Mouse (Mus musculus) left cerebral cortex, postnatal 25 days (tissue): ENCODE results near the gene Tmem246. TPM values are rescaled to one million over a fixed set of nuclear protein-coding genes. Genes with fewer than 3 reads are reported as not detected.
A peak's percentile ranks its signal among the peaks of the same experiment; 100 is the strongest.

Experiments
- DNase-seq, 2 experiments: peaks; one replicate each; pipeline ENCODE4 v3.0.0; 2022; ENCODE audit warnings: low spot score in 2 of 2, mixed read lengths in 1 of 2
- intact Hi-C: fragments of 180-260 bp; cut with DNase I; formaldehyde crosslinking; loops from one replicate; pipeline ENCODE4 v1.15.1; 2025
- total RNA-seq, 2 experiments: library from RNA; stranded (reverse); gene quantifications; 2 replicates each; pipeline ENCODE4 v1.2.3; 2021

The Tmem246 gene
- total RNA-seq, 2 experiments from 2014 or later: 63.8 to 66.7 TPM

DNA sequence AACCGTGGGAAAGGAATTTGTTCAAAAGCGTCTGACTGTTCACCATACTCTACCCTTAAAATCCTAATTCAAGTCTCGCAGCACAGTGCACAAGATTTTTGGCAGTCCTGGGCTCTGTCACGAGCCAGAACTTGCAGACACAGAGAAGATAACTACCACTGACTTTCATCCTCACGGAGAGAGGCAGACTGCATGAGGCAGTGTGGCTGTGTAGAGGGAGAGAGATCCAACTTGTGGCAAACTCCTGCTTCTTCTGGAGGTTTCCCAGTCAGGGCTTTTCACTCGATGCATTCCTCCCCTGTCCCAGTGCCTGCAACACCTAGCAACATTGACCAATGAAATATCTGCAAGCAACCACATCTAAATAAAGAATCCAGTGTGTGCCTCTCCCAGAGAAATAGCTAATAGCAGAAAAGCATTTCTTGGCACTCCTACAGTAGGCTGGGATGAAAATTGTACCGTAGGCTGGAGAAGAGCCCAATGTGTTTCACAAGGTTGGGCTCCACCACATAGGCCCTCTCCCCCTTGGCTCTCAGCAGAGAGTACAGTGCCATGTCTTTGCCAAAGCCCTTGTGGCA lies 12.1 kb downstream of the Tmem246 start:
- peak in 1 of 2 experiments; percentile 16 for DNase-seq
- intact Hi-C loops: no loop called here

DNA sequence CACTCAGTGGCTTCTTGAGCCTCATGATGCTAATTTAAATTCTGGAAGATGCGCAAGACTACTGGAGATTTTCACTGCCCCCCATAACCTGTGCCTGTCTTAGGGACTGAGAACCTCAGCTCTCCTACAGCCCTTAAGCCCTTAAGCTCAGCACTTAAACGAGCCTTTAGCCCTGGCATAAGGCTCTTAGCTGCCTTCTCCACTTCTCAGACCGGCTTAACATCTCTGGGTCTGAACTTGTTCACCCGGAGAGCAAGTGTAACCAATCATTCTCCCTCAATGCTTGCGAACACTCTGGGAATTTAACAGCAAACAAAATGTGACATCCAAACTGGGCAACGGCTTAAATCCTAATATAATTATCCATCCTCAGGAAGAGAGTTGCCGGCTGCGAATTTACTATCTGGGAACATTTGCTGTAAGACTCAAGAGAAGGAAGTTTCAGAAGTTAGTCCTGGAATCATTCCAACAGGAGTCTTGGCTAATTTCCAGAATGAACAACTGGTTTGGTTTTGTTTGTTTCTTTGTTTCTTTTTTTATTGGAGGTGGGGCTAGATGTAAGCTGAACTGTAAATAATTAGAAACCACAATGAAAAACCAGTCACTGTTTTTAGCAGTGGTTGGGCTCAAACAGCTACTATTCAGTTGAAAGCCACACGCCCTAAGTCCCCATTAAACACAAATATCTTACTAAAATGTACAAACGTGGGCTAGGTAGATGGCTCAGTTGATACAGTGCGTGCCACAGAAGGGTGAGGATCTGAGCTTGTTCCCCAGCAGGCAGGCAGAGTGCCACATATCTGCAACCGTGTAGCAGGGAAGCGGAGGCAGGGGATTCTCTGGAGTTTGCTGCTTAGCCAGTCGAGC lies 13.5 kb downstream of the Tmem246 start:
- intact Hi-C loops: no loop called here
- DNase-seq: no peak

DNA sequence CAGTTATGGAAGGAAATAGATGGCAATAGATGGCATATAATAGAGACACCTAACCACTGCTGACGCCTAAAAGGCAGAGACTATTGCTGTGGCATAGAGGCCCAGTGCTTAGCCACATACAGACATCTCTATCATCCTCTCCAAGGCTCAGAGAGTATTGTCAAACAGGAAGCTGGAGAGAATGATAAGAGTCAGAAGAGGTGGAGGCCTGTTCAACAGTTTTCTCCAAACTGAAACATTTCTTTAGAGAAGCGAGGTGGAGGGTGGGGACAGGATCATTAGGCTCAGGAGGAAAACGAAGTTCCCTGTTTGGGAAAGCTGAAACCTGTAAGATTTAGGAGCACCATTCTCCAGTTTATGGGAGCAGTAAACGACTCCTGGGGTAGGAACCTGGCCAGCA lies 16.4 kb downstream of the Tmem246 start:
- no peak for DNase-seq
- intact Hi-C loops: no loop called here

DNA sequence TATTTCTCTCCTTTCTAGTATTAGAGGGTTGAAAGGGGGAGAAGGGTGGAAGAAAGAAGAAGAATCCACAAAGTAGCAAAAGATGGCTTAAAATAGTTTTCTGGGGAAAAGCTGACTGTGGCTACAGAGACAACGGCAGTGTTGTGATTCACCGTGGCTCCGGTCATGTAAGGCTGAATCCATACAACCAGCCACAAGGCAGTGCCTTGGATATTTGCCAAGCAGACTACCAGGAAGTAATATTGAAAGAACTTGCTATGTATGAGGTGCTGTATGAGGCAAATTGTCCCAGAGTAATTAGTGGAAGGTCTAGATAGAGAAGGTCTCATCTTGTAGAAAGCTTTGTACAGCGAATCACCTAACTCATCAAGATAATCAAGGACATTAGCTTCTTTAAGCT lies 25.5 kb downstream of the Tmem246 start:
- no peak for DNase-seq

DNA sequence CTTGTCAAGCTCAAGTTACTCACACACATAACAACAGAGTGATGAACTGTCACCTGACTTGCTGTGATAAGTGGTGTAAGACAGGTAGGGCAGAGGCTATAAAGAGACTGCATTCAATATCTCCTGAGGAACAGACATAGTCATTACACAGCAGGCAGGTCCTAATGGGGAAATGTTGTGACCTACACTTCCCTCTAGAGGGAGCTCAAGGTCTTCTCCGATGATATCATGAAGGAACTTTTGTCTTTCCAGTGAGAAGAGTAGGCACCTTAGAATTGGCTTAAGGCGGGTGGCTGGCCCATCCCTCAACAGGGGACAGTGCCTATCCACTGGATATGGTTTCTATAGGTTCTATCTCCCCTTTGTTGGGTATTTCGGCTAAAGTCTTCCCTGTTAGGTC lies 30.1 kb downstream of the Tmem246 start:
- intact Hi-C loops: loop anchor here (1.0 kb wide), 1 partner anchor 60 kb away; no protein-coding TSS in a partner anchor
- peak; percentile 70 to 87 for DNase-seq

More for the DNA sequence above, 25.5 kb downstream of the Tmem246 start:
- intact Hi-C loops: no loop called here

DNA sequence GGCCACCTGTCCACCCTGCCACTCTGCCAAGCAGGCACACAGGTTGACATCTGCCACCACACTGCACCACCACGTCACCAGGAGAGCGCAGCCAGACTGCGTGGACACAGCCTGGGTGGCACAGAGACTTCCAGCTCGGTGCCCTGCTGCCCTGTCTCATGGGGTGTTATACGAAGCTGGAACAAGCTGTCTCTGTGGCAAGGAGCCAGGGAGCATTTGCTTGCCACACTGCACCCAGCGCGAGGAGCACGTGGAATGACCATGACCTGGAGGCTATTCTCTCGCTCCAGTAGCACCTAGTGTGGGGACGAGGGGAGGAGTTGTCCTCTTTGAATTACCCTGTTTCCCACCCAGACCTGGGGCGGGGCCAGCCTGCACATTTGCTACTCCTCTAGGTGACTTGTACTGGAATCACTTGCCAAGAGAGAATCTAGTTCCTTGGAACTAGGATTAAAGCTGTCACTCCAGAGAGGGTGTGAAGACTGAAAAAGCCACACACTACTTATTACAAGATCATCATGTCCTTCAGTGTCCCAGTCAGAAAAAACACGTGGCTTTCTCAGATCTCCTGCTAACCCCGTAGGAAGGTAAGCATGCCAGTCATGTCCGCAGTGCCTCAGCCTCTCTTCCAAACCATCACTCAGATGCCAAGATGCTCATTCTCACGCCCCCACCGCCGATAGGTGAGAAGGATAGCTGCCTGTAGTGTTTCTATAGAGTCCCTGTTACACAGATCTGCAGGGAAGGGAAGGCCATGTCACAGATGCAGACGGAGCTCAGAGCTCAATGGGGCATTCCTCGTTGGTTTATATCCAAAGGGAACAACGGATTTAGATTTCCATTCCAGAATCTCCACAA lies 37.5 kb downstream of the Tmem246 start:
- peak; percentile 35 to 43 for DNase-seq
- intact Hi-C loops: no loop called here

DNA sequence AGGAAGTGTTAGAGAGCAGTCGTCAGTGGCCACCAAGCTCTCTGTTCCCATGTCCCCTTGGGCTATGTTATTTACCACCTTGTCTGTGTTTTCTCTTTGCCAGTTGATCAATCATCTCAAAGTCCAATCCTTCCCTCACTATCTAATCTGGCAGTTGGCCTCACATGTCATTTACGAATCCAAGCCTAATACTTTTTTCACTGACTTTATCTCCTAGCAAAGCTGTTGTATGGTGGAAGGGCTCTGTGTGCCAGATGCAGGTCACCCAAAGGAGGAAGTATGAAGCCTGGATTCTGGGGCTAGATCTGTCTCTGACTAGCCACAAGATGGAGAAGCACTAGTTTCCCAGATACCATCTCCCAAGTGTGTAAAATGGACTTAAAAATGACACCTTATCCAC lies 39.5 kb downstream of the Tmem246 start:
- DNase-seq: no peak
- intact Hi-C loops: no loop called here

DNA sequence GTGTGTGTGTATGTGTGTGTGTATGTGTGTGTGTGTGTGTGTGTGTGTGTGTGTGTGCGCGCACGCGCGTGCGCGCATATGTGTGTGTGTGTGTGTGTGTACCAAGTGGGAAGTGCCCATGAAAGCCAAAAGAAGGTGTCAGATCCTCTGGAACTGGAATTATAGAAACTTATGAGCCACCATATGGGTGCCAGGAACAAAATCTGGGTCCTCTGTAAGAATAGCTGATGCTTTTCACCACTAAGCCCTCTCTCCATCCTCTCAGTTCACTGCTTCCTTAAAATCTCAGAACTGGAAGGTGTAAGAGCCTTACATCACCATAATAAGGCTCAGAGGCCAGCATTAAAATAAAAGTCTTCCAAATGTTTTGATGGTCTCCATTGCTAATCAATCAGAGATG lies 40.3 kb downstream of the Tmem246 start:
- DNase-seq: peak in 1 of 2 experiments; percentile 43
- intact Hi-C loops: loop anchor here (2.0 kb wide), 1 partner anchor 35 kb away; no protein-coding TSS in a partner anchor

DNA sequence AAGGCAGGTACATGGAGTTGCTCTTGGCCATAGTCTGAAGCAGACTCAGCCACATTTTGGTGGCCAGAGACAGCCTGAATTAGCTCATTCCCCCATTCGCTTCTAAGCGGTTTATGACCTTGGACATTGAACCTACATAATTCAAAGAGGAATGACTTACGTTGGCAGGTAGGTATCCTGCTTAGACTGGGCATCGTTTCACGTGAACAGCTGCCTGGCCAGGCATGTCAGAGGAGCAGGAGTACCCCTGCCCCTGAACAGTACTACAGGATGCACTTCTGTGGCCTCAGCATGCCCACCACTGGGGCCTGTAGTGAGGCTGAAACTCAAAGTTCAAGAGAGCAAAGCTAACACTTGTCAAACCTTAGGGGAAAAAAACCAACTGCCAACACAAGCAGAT lies 44.3 kb downstream of the Tmem246 start:
- DNase-seq: no peak
- intact Hi-C loops: no loop called here

DNA sequence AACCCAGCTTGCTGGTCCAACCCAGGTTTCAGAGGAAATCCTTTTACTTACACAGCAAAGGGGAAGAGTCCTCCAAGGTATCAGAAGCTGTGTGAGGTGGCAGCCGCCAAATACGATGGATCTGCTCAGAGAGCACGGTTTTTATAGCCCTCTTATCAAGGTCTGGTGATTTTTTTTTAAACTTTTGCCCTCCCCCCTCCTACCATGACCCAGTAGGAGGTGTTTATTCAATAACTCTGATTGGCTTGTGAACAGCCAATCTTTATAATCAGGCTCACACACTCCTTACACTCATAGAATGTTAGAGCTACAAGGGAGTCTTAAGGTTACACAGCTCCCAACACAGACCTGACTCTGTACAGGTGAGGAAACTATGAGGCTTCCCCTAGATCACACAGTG lies 48.3 kb downstream of the Tmem246 start, which contains the start of gene Aldob:
Aldob (minus strand) TSS at position 164 of the 400 bp plus-strand sequence.
- intact Hi-C loops: no loop called here
- DNase-seq: no peak

DNA sequence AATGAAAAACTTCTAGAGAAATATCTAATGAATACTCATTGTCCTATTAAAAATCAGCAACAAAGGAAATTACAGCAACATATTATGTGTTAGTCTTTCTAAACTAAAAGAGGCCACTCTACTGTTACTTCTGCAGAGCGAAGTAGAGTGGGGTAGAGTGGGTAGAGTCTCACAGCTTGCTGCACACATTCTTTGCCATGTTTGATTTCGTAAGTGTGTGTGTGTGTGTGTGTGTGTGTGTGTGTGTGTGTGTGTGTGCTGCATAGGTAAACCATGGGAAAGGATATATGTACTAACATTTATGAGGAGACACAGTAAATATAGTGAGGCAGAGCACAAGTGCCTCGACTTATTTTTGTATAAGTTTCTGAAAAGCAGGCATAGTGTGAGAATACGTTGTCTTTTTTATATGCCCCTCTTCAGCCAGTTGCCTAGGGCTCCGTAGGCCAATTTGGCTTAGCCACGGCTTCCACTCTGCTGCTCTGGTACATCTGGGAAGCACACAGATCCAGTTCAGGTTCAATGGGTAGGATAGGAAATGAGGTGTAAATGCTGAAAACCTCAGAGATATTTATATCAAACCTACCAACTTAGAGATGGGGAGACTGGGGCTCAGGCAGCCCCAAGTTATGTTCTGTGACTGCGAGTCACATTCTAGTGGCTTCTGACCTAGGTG lies 50.0 kb downstream of the Tmem246 start:
- intact Hi-C loops: no loop called here
- DNase-seq: no peak

DNA sequence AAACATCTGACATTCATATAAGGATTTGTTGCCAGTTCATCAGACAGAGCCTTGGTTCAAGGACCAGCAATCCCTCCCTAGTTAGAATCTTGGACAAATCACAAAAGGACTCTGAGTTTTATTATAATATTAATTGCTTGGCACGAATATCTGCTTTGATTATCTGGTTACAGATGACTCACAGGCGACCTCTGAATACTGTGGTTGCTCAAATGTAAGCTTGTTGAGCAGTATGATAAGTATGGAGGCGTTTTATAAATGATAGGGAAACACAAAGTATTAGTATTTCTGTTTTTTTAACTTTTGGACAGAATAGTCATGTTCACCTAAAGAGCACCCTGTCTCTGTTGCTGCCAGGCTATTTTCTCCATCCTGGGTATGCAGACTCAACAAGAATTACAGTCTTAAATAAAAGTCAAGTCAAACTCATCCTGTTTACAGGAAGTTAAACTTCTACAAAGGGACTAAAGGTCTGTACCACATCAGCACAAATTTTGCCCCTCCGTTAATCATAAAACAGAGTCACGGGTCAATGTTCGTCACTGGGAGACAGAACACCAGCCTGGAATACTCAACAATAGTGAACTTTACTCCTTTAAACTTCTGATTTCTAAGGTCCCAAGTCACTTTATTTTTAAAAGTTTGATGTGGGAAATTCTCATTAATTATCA lies 50.7 kb downstream of the Tmem246 start:
- DNase-seq: no peak
- intact Hi-C loops: no loop called here

DNA sequence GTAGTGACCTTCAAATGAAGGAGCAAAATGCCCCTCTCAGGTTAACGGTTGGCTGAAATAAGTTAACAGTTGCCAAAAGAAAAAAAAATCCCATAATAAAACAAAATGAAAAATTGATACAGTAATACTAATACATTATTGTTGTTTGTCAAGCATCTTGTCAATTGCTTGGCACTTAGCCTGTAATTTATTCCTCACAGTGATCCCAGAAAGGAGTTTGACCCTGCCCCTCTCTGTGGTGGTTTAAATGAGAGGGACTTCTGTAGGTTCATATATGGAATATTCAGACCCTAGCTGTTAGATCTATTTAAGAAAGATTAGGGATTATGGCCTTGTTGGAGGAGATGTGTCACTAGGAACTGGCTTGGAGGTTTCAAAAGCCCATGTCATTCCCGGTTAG lies 51.6 kb downstream of the Tmem246 start:
- no peak for DNase-seq
- intact Hi-C loops: no loop called here

DNA sequence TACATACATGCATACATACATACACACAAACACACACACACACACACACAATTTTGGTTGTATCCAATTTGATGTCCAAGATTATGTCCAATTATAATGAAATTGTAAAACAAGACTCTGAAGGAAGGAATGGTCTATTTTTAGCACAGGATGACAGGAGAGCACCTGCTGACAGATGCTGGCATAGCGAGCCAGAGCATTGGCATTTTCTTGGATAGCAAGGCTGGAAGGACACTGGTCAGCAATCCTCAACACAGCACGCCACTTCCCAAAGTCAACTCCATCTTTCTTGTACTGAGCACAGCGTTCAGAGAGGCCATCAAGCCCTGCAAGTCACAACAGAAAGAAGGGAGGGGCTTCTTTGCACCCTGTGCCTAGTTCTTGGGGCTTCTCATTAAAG lies 56.7 kb downstream of the Tmem246 start:
- no peak for DNase-seq
- intact Hi-C loops: no loop called here

DNA sequence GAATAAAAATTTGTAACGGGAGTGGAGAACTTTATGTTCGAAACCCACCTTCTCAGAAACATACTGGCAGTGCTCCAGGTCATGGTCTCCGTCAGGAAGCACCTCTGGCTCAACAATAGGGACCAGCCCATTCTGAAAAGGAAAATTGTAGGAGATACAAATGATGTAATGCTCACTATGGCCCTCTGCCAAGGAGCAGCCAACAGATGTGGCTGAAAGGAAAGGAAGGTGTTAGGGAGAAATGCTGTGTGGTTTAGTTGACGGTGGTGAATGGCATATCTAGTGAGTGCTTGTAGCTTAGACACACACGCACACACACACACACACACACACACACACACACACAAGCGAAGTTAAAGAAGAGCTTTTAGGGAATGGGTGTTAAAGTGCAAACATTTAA lies 58.0 kb downstream of the Tmem246 start:
- intact Hi-C loops: no loop called here
- peak in 1 of 2 experiments; percentile 10 for DNase-seq

DNA sequence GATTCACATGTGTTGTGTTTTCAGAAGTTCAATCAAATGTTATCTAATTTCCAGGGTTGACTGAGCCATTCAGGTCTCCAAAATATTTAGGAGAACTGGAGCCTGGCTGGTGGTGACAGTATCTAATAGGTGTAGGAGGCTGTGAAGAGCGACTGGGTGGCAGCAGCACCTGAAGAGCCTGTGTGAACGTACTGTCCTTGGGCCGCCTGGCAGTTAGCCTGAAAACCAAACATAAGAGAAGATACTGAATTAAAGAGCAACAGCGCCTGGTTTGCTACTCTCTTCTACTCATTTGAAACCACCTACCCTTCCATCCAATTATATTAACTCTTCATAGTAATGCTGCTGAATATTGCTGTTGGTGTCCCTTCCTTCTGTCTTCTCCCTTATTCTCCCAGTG lies 61.0 kb downstream of the Tmem246 start:
- DNase-seq: no peak
- intact Hi-C loops: no loop called here

DNA sequence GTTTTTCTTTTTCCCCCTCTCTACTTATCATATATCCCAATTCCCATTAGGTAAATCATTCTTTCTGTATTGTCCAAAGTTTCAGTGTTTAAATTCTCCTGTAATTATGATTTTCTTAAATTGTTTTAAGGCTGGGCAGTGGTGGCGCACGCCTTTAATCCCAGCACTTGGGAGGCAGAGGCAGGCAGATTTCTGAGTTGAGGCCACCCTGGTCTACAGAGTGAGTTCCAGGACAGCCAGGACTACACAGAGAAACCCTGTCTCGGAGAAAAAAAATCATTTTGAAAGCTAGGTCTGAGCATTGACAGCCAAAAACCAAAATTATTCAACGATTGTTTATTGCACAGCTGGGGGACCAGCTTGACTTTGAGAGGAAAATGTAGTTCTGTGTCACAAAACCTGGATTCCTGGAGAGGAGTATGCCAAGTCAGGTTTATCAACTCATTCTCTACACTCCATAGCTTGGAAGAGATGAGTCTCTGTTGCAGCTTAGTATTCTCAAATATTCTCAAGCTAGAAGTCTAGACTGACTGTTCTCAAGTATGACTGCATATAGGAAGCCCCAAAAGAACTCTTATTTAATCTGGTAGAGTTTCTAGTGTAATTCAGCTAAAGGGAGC lies 61.9 kb downstream of the Tmem246 start:
- intact Hi-C loops: no loop called here
- no peak for DNase-seq

DNA sequence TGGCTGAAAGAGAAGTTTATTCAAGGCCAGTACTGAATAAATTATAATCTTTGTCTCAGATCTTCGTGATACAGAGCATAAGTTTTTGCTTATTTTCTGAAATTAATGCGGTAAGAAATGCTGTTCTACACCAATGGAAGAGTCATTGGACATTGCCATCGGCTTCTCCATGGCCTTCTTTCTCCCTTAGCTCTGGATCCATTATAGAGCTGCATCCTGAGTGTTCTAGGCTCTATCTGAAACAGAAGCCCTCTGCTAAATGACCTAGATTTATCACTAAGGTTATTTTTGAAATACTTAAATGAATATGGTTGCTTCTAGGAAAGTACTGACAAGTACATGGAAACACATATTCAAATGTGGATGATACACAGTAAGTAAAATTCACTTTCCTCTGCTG lies 62.6 kb downstream of the Tmem246 start:
- intact Hi-C loops: no loop called here
- DNase-seq: no peak
